Mouse (Mus musculus): ENCODE measurements around the gene Sox6.

DNA sequence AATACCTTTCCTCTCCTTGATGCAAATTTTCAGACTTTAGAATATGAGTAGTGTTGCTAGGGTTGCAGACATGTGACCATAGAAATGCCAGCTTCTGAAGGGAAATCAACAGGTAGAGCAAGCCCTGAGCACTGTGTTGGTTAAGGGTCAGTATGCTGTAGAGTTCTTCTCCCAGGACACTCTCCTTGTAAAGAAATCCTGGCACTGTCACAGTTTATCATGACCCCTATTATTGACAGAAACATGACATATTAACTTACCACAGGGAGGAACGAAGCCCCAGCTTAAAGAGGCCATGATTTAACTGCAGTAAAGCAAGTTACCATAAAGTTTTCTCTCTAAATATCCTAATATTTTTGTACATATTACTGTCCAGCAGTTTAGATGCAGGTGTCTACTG, 462.2 kb downstream of the Sox6 start:
- TF ChIP-seq POLR2A (IDR thresholded peaks at IDR 0.05; ENCODE audit: low read depth, low read length) (no peak), CTCF (IDR thresholded peaks at IDR 0.05; ENCODE audit: borderline replicate concordance, insufficient read depth, low read length) (no peak)

Measured in embryonic fibroblast, embryonic 13.5 days (primary cell).